Mouse (Mus musculus) megakaryocyte, embryonic 14.5 days (primary cell): ENCODE measurements at regions not wholly inside any gene's neighbourhood (a gene's known extent, or its start where the extent isn't known, plus 50 kb on each side); places are given as distances from the start of the nearest gene placed in this dataset.

Experiments used
- FLI1 ChIP-seq: IDR thresholded peaks from 2 replicates; pipeline ENCODE4 v1.6.1; 2012; ENCODE audit warnings: low read length, inconsistent platforms, mixed read lengths
- GATA1 ChIP-seq: IDR thresholded peaks from 3 replicates; pipeline ENCODE4 v1.6.1; 2012; ENCODE audit warnings: mixed read lengths, low read length, inconsistent platforms, borderline replicate concordance

DNA sequence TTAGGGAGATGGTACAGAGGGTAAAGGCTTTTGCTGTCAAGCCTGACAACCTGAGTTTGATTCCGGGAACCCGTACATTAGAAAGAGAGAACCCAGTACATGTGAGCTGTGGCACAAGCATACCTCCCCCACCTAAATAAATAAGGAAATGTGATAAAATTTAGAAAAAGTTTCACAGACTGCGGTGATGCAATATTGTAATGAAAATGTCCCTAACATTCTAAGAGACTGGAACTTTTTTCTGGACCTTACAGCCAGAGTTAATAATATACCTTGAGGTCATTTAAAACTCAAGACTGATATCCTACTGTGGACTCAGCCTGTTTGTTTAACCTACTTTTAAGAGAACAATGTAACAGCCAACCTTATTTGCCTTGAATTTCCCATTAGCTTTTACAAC lies 163.1 kb upstream of the Bcor start:
- TF ChIP-seq GATA1 (no peak), FLI1 (no peak)
